Mouse (Mus musculus) midbrain, embryonic 14.5 days (tissue): ENCODE results near the gene Mcpt2. TPM values are rescaled to one million over a fixed set of nuclear protein-coding genes. Genes with fewer than 3 reads are reported as not detected.
"Not testable (repeated sequence)": the region's sequence is repeated elsewhere in the genome, so short reads cannot be mapped to it uniquely, and the experiment has no call there.

ENCODE experiments used
- ATAC-seq: fragments of 200-750 bp; cut with Nextera tagmentation; 2 replicates; pipeline ENCODE4 v1.8.0; 2017; ENCODE audit warnings: moderate number of reproducible peaks, moderate library complexity; ENCODE audit not compliant: low FRiP score, low TSS enrichment
- DNase-seq: peaks from one replicate; pipeline ENCODE4 v3.0.0-alpha.2; 2015
- H3K27ac ChIP-seq: fragments of 300-500 bp; sonication (generic); replicated peaks from 2 replicates; pipeline ENCODE4 v1.5.1; 2014; ENCODE audit warnings: mild to moderate bottlenecking, low read depth, low read length, moderate library complexity
- H3K27me3 ChIP-seq: fragments of 300-500 bp; sonication (generic); 2 replicates; pipeline ENCODE4 v1.6.1; 2014; ENCODE audit warnings: low read length, control low read depth, mixed read lengths; ENCODE audit not compliant: control insufficient read depth, insufficient read depth
- H3K36me3 ChIP-seq: fragments of 300-500 bp; sonication (generic); 2 replicates; pipeline ENCODE4 v1.6.1; 2014; ENCODE audit warnings: low read length, control low read depth; ENCODE audit not compliant: control insufficient read depth, insufficient read depth
- H3K4me1 ChIP-seq: fragments of 300-500 bp; sonication (generic); 2 replicates; pipeline ENCODE4 v1.6.1; 2014; ENCODE audit warnings: mild to moderate bottlenecking, antibody characterized with exemption, low read length, control low read depth; ENCODE audit not compliant: control insufficient read depth, insufficient read depth
- H3K4me2 ChIP-seq: fragments of 300-500 bp; sonication (generic); 2 replicates; pipeline ENCODE4 v1.6.1; 2014; ENCODE audit warnings: mild to moderate bottlenecking, low read length, moderate library complexity
- H3K4me3 ChIP-seq: fragments of 300-500 bp; sonication (generic); replicated peaks from 2 replicates; pipeline ENCODE4 v1.5.1; 2014; ENCODE audit warnings: low read depth, low read length
- H3K9ac ChIP-seq: fragments of 300-500 bp; sonication (generic); replicated peaks from 2 replicates; pipeline ENCODE4 v1.6.1; 2014; ENCODE audit warnings: mild to moderate bottlenecking, low read length, moderate library complexity
- H3K9me3 ChIP-seq: fragments of 300-500 bp; sonication (generic); 2 replicates; pipeline ENCODE4 v1.6.1; 2016; ENCODE audit warnings: low read length, control low read depth, mixed read lengths; ENCODE audit not compliant: control insufficient read depth
- WGBS: fragments of 180-500 bp; shearing (Covaris S2); extraction: QIAGEN DNeasy Blood & Tissue Kit; methylation state at CpG from one replicate; pipeline ENCODE4 v1.1.7; 2014; 5-methylcytosine and 5-hydroxymethylcytosine counted together
- microRNA-seq: library from miRNA; unstranded; fragments of <30 nt; microRNA quantifications from one replicate; pipeline ENCODE4, GENCODE M21; 2016
- polyA plus RNA-seq: library from polyadenylated mRNA; unstranded; fragments of >200 nt; fragmentation: Nextera tagmentation; extraction: Ambion mirVana; gene quantifications from 2 replicates; pipeline ENCODE4 v1.2.1, GENCODE M21; 2014

Gene Mcpt2
- polyA plus RNA-seq, 1 experiment from 2014 or later = not detected

GRCm38 (mm10) chr14:56057722-56058121 lies 15.9 kb downstream of the Mcpt2 start:
- no peak overlapping the region for H3K27ac ChIP-seq
- DNase-seq (no peak), ATAC-seq (no peak)
- H3K9ac ChIP-seq = no peak overlapping the region
- no peaks in the 10 kb centered on the region for H3K9me3 ChIP-seq
- 84% methylated on average over 4 of the region's 4 CpGs for WGBS
- no peaks in the 10 kb centered on the region for H3K36me3 ChIP-seq
- no peak overlapping the region for H3K4me3 ChIP-seq
- H3K4me2 ChIP-seq = no peak overlapping the region
- no peaks in the 10 kb centered on the region for H3K4me1 ChIP-seq
- no peaks in the 10 kb centered on the region for H3K27me3 ChIP-seq

- not testable (repeated sequence) for H3K27ac ChIP-seq, H3K36me3 ChIP-seq, H3K9ac ChIP-seq, DNase-seq, ATAC-seq, H3K9me3 ChIP-seq, H3K4me1 ChIP-seq, H3K4me3 ChIP-seq, H3K27me3 ChIP-seq, H3K4me2 ChIP-seq
- 78% methylated on average over 3 of the region's 3 CpGs for WGBS
Measured at GRCm38 (mm10) chr14:56062213-56062612, 20.4 kb downstream of the Mcpt2 start, which contains the start of gene Mcpt4. TSS of gene Mcpt4 (minus strand) at chr14:56062313.

GRCm38 (mm10) chr14:56082016-56082415 lies 40.2 kb downstream of the Mcpt2 start:
- no peak for ATAC-seq
- DNase-seq = no peak

GRCm38 (mm10) chr14:56085167-56085566 lies 43.3 kb downstream of the Mcpt2 start, which contains the start of gene Mcpt8:
TSS of gene Mcpt8 (minus strand) at chr14:56085273.
- no peaks in the 10 kb centered on the region for H3K9me3 ChIP-seq
- 95% methylated on average over 2 of the region's 2 CpGs for WGBS
- no peaks in the 10 kb centered on the region for H3K27me3 ChIP-seq
- no peaks in the 10 kb centered on the region for H3K4me1 ChIP-seq
- no peak for DNase-seq
- H3K27ac ChIP-seq = no peak within 1 kb of the TSS
- H3K36me3 ChIP-seq = no peaks in the 10 kb centered on the region
- no peak for ATAC-seq
- no peak within 1 kb of the TSS for H3K4me3 ChIP-seq
- H3K9ac ChIP-seq = no peak within 1 kb of the TSS
- H3K4me2 ChIP-seq = no peak within 1 kb of the TSS

More at GRCm38 (mm10) chr14:56082016-56082415, 40.2 kb downstream of the Mcpt2 start:
- Histone ChIP-seq H3K27ac (no peak overlapping the region), H3K36me3 (no peaks in the 10 kb centered on the region), H3K4me1 (no peaks in the 10 kb centered on the region), H3K9ac (no peak overlapping the region), H3K4me2 (no peak overlapping the region), H3K4me3 (no peak overlapping the region), H3K9me3 (no peaks in the 10 kb centered on the region), H3K27me3 (no peaks in the 10 kb centered on the region)
- 75% methylated on average over 4 of the region's 4 CpGs for WGBS

GRCm38 (mm10) chr14:56086711-56087110 lies 44.9 kb downstream of the Mcpt2 start:
- H3K4me3 ChIP-seq = no peak overlapping the region
- no peak overlapping the region for H3K27ac ChIP-seq
- H3K4me2 ChIP-seq = no peak overlapping the region
- no peaks in the 10 kb centered on the region for H3K9me3 ChIP-seq
- H3K27me3 ChIP-seq = no peaks in the 10 kb centered on the region
- WGBS = 82% methylated on average over 3 of the region's 3 CpGs
- H3K9ac ChIP-seq = no peak overlapping the region
- no peaks in the 10 kb centered on the region for H3K4me1 ChIP-seq
- ATAC-seq (no peak), DNase-seq (no peak)
- no peaks in the 10 kb centered on the region for H3K36me3 ChIP-seq

GRCm38 (mm10) chr14:56093353-56093752 lies 51.5 kb downstream of the Mcpt2 start:
- no peak overlapping the region for H3K9ac ChIP-seq
- H3K36me3 ChIP-seq = no peaks in the 10 kb centered on the region
- no peaks in the 10 kb centered on the region for H3K9me3 ChIP-seq
- no peak overlapping the region for H3K27ac ChIP-seq
- ATAC-seq (no peak), DNase-seq (no peak)
- no peak overlapping the region for H3K4me2 ChIP-seq
- 84% methylated on average over 2 of the region's 2 CpGs for WGBS
- H3K4me3 ChIP-seq = no peak overlapping the region
- no peaks in the 10 kb centered on the region for H3K4me1 ChIP-seq
- H3K27me3 ChIP-seq = no peaks in the 10 kb centered on the region

Small RNAs within 50 kb of the gene (microRNA-seq; reads per million reads assigned to microRNA genes)
- not detected for gene Mir6949

Other genes with a start within 250 kb of the Mcpt2 start
- 6.2 and 8.7 TPM in 2 replicates for gene Nfatc4, start 218.9 kb upstream of the Mcpt2 start, polyA plus RNA-seq
- gene Nynrin, start 188.0 kb upstream of the Mcpt2 start, polyA plus RNA-seq = 6.5 and 11.2 TPM in 2 replicates
- gene Cbln3, start 157.6 kb upstream of the Mcpt2 start, polyA plus RNA-seq = 0.19 and 0.20 TPM in 2 replicates
- gene Khnyn, start 157.1 kb upstream of the Mcpt2 start, polyA plus RNA-seq = 6.5 and 7.1 TPM in 2 replicates
- gene Sdr39u1, start 141.7 kb upstream of the Mcpt2 start, polyA plus RNA-seq = 125 and 142 TPM in 2 replicates
- gene Cma1, start 97.4 kb upstream of the Mcpt2 start, polyA plus RNA-seq = 0.26 TPM in 1 of 2 replicates, not detected in the other
- not detected in 2 replicates for gene Cma2, start 91.1 kb upstream of the Mcpt2 start, polyA plus RNA-seq
- gene Mcpt1, start 24.1 kb upstream of the Mcpt2 start, polyA plus RNA-seq = not detected in 2 replicates
- not detected in 2 replicates for gene Mcpt9, start 11.5 kb upstream of the Mcpt2 start, polyA plus RNA-seq
- gene Mcpt4, start 20.3 kb downstream of the Mcpt2 start, polyA plus RNA-seq = not detected in 2 replicates
- gene Mcpt8, start 43.2 kb downstream of the Mcpt2 start, polyA plus RNA-seq = not detected in 2 replicates
- not detected in 2 replicates for gene Ctsg, start 60.5 kb downstream of the Mcpt2 start, polyA plus RNA-seq
- gene Gzme, start 78.6 kb downstream of the Mcpt2 start, polyA plus RNA-seq = not detected in 2 replicates
- not detected in 2 replicates for gene Gzmd, start 90.6 kb downstream of the Mcpt2 start, polyA plus RNA-seq
- gene Gzmg, start 117.5 kb downstream of the Mcpt2 start, polyA plus RNA-seq = not detected in 2 replicates
- not detected in 2 replicates for gene Gzmn, start 132.6 kb downstream of the Mcpt2 start, polyA plus RNA-seq
- not detected in 2 replicates for gene Gzmf, start 169.4 kb downstream of the Mcpt2 start, polyA plus RNA-seq
- not detected in 2 replicates for gene Gzmc, start 192.6 kb downstream of the Mcpt2 start, polyA plus RNA-seq
- not detected in 2 replicates for gene Gzmb, start 220.2 kb downstream of the Mcpt2 start, polyA plus RNA-seq